Mouse (Mus musculus) brain, adult 2 months (tissue): ENCODE measurements at regions not wholly inside any gene's neighbourhood (a gene's known extent, or its start where the extent isn't known, plus 50 kb on each side); places are given as distances from the start of the nearest gene placed in this dataset.
A peak's percentile ranks its signal among the peaks of the same experiment; 100 is the strongest.

Experiments used
- DNase-seq: peaks from one replicate; pipeline ENCODE4 v3.0.0; 2011; ENCODE audit warnings: low read depth, low spot score

GRCm38 (mm10) chr2:149724279-149724678, 104.7 kb upstream of the Syndig1 start:
- DNase-seq, result no peak

- no peak for DNase-seq
Measured at GRCm38 (mm10) chr2:149725932-149726331, 103.1 kb upstream of the Syndig1 start.

GRCm38 (mm10) chr2:149737837-149738236, 91.2 kb upstream of the Syndig1 start:
- DNase-seq, result peak; percentile 90

GRCm38 (mm10) chr2:149739886-149740285, 89.1 kb upstream of the Syndig1 start:
- peak; percentile 82 for DNase-seq

- DNase-seq, result no peak
Measured at GRCm38 (mm10) chr2:149742661-149743060, 86.3 kb upstream of the Syndig1 start.

GRCm38 (mm10) chr2:149748240-149748822, 80.7 kb upstream of the Syndig1 start:
- DNase-seq, result peak; percentile 42

- no peak for DNase-seq
Measured at GRCm38 (mm10) chr2:149759151-149759550, 69.9 kb upstream of the Syndig1 start.

- DNase-seq, result no peak
Measured at GRCm38 (mm10) chr2:149763864-149764263, 65.1 kb upstream of the Syndig1 start.

GRCm38 (mm10) chr2:149768027-149768426, 61.0 kb upstream of the Syndig1 start:
- peak; percentile 54 for DNase-seq

- peak; percentile 92 for DNase-seq
Measured at GRCm38 (mm10) chr2:149768551-149768950, 60.5 kb upstream of the Syndig1 start.

- peak; percentile 7 for DNase-seq
Measured at GRCm38 (mm10) chr2:149777316-149777715, 51.7 kb upstream of the Syndig1 start.
